Mouse (Mus musculus) embryonic facial prominence, embryonic 14.5 days (tissue): ENCODE data around the gene Rbsn. TPM values are rescaled to one million over a fixed set of nuclear protein-coding genes. Genes with fewer than 3 reads are reported as not detected.
A peak's percentile ranks its signal among the peaks of the same experiment; 100 is the strongest.

ENCODE experiments used
- ATAC-seq: fragments of 200-750 bp; cut with Nextera tagmentation; 2 replicates; pipeline ENCODE4 v1.8.0; 2017; ENCODE audit warnings: low read depth, moderate number of reproducible peaks, moderate TSS enrichment
- DNase-seq: peaks from one replicate; pipeline ENCODE4 v3.0.0-alpha.2; 2015; ENCODE audit warnings: low spot score
- H3K27ac ChIP-seq: fragments of 300-500 bp; sonication (generic); replicated peaks from 2 replicates; pipeline ENCODE4 v1.5.1; 2014; ENCODE audit warnings: low read depth, mild to moderate bottlenecking, low read length, moderate library complexity
- H3K27me3 ChIP-seq: fragments of 300-500 bp; sonication (generic); replicated peaks from 2 replicates; pipeline ENCODE4 v1.6.1; 2014; ENCODE audit warnings: low read length; ENCODE audit not compliant: control insufficient read depth, insufficient read depth
- H3K36me3 ChIP-seq: fragments of 300-500 bp; sonication (generic); 2 replicates; pipeline ENCODE4 v1.6.1; 2014; ENCODE audit warnings: low read length, mixed read lengths; ENCODE audit not compliant: control insufficient read depth, insufficient read depth
- H3K4me1 ChIP-seq: fragments of 300-500 bp; sonication (generic); 2 replicates; pipeline ENCODE4 v1.6.1; 2014; ENCODE audit warnings: antibody characterized with exemption, low read length; ENCODE audit not compliant: control insufficient read depth, insufficient read depth
- H3K4me2 ChIP-seq: fragments of 300-500 bp; sonication (generic); 2 replicates; pipeline ENCODE4 v1.6.1; 2014; ENCODE audit warnings: low read depth, mild to moderate bottlenecking, low read length, moderate library complexity, mixed read lengths
- H3K4me3 ChIP-seq: fragments of 300-500 bp; sonication (generic); 2 replicates; pipeline ENCODE4 v1.5.1; 2014; ENCODE audit warnings: low read depth, mild to moderate bottlenecking, low read length
- H3K9ac ChIP-seq: fragments of 300-500 bp; sonication (generic); 2 replicates; pipeline ENCODE4 v1.6.1; 2014; ENCODE audit warnings: low read depth, mild to moderate bottlenecking, low read length, moderate library complexity, mixed read lengths
- H3K9me3 ChIP-seq: fragments of 300-500 bp; sonication (generic); 2 replicates; pipeline ENCODE4 v1.6.1; 2016; ENCODE audit warnings: low read length; ENCODE audit not compliant: control insufficient read depth
- WGBS: fragments of 180-500 bp; shearing (Covaris S2); extraction: QIAGEN DNeasy Blood & Tissue Kit; methylation state at CpG from one replicate; pipeline ENCODE4 v1.1.7; 2014; 5-methylcytosine and 5-hydroxymethylcytosine counted together
- polyA plus RNA-seq: library from polyadenylated mRNA; unstranded; fragments of >200 nt; fragmentation: Nextera tagmentation; extraction: Ambion mirVana; gene quantifications from 2 replicates; pipeline ENCODE4 v1.2.1, GENCODE M21; 2014

Gene Rbsn
- polyA plus RNA-seq, 1 experiment from 2014 or later: 18.1 TPM

DNA sequence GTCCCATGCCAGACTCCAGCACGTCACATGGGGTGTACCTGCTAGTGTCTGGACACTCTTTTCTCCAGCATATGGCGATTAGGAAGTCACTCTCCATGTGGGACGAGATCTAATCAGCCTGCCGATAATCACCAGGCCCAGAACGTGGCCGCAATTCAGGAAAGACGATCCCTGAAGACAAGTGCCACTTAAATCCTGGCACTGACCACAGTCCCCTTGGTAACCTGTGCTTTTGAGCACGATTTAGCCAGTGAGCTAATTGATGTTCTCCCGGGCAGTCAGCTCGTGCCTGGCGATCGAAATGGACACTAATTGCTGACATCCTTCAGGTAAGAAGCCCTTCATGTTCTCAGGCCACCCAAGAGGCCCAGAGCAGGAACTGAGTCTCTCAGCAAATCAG lies 20.3 kb upstream of the Rbsn start:
- Histone ChIP-seq H3K27ac (no peak overlapping the region), H3K4me1 (no peaks in the 10 kb centered on the region), H3K9me3 (no peaks in the 10 kb centered on the region), H3K36me3 (no peaks in the 10 kb centered on the region), H3K27me3 (no peaks in the 10 kb centered on the region), H3K4me3 (no peak overlapping the region), H3K4me2 (no peak overlapping the region), H3K9ac (no peak overlapping the region)
- ATAC-seq (no peak), DNase-seq (no peak)
- 47% methylated on average over 12 of the region's 12 CpGs for WGBS

DNA sequence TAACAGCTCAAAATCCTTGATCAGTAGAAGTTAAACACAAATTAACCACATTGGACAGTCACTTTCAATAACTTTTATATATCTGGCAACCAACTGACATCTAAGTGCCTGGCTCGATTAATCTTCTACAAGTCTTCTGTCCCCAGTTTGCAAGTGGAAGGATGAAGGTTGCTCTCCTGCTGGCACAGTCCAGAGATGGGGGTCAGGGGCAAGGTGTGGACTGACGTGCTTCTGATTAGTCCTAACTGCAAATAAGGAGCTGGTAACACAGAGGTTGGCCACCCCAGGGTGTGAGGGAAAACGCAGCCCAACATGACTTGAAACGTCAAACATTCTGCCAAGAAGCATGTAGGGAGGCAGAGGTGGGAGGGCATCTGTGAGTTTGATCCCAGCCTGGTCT lies 17.0 kb upstream of the Rbsn start:
- 64% methylated on average over 4 of the region's 4 CpGs for WGBS
- no peaks in the 10 kb centered on the region for H3K27me3 ChIP-seq
- no peaks in the 10 kb centered on the region for H3K36me3 ChIP-seq
- H3K4me1 ChIP-seq: no peaks in the 10 kb centered on the region
- no peak overlapping the region for H3K9ac ChIP-seq
- DNase-seq: no peak
- H3K4me3 ChIP-seq: no peak overlapping the region
- no peak overlapping the region for H3K27ac ChIP-seq
- no peak overlapping the region for H3K4me2 ChIP-seq
- no peaks in the 10 kb centered on the region for H3K9me3 ChIP-seq
- ATAC-seq: no peak

DNA sequence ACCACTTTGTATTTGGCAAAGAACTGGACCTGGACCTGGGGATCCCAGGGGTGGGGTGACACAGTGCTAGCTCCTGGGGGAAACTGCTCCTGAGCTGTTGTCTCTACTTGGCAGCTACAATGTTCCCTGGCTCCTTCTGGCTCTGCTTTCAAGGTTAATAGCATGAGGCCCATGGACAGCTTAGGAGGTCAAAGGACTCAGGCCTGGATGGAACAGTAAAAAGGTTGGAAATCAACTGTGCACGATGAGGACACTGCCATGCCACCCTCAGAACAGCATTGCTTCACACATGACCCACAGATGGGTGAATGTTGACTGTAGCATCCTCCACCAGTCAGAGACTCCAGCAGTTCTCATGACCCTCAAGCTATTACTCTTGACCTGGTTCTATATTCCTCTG lies 16.6 kb upstream of the Rbsn start:
- no peak overlapping the region for H3K4me3 ChIP-seq
- H3K36me3 ChIP-seq: no peaks in the 10 kb centered on the region
- no peak for DNase-seq
- ATAC-seq: no peak
- WGBS: 59% methylated on average over 1 of the region's 1 CpGs
- H3K4me2 ChIP-seq: no peak overlapping the region
- no peak overlapping the region for H3K9ac ChIP-seq
- no peaks in the 10 kb centered on the region for H3K9me3 ChIP-seq
- no peak overlapping the region for H3K27ac ChIP-seq
- no peaks in the 10 kb centered on the region for H3K4me1 ChIP-seq
- no peaks in the 10 kb centered on the region for H3K27me3 ChIP-seq

DNA sequence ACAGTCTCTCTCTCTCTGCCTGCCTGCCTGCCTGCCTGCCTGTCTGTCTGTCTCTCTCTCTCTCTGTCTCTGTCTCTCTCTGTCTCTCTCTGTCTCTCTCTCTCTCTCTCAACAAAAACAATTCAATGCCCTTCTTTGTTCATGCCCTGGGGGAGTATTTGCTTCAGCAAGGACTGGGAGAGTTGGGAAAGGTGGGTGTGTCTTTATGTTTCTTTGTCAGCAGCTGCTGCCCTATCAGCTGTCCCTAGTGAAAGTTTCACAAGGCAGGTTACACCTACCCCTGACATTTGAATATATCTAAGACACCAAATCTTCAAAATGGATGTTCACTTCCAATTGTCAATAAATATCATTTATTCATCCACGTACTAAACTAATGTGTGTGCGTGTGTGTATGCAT lies 14.9 kb upstream of the Rbsn start:
- WGBS: 84% methylated on average over 2 of the region's 2 CpGs

DNA sequence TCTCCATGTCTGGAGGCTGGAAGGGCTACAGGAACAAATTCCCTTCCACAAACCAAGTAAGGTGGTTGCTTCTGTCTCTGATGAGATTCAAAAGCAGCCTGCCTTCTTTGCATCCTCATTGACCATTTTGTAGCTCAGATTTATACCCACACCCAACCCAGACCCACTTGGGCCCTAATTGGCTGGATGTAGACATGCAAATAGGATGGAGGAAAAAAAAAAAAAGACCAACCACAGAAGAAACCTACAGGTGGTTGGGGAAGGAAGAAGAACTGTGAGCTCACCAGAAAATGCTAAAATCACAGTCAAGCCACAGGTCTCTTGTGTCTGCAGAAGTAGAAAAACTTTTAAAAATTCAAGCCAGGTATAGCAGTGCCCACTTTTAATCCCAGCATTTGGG lies 14.4 kb upstream of the Rbsn start:
- H3K27ac ChIP-seq: no peak overlapping the region
- H3K36me3 ChIP-seq: no peaks in the 10 kb centered on the region
- DNase-seq (no peak), ATAC-seq (no peak)
- no peaks in the 10 kb centered on the region for H3K9me3 ChIP-seq
- H3K4me3 ChIP-seq: no peak overlapping the region
- H3K4me2 ChIP-seq: no peak overlapping the region
- H3K27me3 ChIP-seq: no peaks in the 10 kb centered on the region
- H3K9ac ChIP-seq: no peak overlapping the region
- H3K4me1 ChIP-seq: no peaks in the 10 kb centered on the region

More for the DNA sequence above, 14.9 kb upstream of the Rbsn start:
- no peaks in the 10 kb centered on the region for H3K4me1 ChIP-seq
- H3K36me3 ChIP-seq: no peaks in the 10 kb centered on the region
- H3K9me3 ChIP-seq: no peaks in the 10 kb centered on the region
- H3K4me3 ChIP-seq: no peak overlapping the region
- H3K27ac ChIP-seq: no peak overlapping the region
- ATAC-seq (no peak), DNase-seq (no peak)
- no peak overlapping the region for H3K9ac ChIP-seq
- H3K4me2 ChIP-seq: no peak overlapping the region
- no peaks in the 10 kb centered on the region for H3K27me3 ChIP-seq

DNA sequence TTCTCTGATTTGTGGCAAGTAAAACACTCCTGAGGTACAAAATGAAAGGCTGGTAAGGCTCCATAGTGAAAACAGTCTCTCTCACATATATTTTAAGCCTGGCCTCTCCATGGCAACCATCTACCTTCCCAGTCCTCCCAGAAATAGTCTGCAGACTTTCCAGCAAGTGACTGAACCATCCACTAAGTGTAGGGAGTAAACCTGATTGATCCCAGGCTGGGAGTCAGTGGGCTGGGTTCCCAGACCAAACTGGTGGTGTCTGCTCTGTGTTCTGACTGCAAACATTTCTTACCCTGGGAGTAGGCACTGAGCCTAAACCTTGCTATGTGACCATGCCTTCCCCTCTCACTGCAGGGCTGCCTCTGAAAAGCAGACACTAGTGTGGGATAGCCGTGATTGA lies 10.3 kb upstream of the Rbsn start:
- H3K27ac ChIP-seq: no peak overlapping the region
- no peaks in the 10 kb centered on the region for H3K36me3 ChIP-seq
- ATAC-seq (no peak; the same call in 1 of the 2 replicates), DNase-seq (peak; percentile 17)
- no peaks in the 10 kb centered on the region for H3K4me1 ChIP-seq
- no peak overlapping the region for H3K9ac ChIP-seq
- WGBS: 74% methylated on average over 1 of the region's 1 CpGs
- H3K9me3 ChIP-seq: no peaks in the 10 kb centered on the region
- no peaks in the 10 kb centered on the region for H3K27me3 ChIP-seq
- H3K4me3 ChIP-seq: no peak overlapping the region
- H3K4me2 ChIP-seq: no peak overlapping the region

DNA sequence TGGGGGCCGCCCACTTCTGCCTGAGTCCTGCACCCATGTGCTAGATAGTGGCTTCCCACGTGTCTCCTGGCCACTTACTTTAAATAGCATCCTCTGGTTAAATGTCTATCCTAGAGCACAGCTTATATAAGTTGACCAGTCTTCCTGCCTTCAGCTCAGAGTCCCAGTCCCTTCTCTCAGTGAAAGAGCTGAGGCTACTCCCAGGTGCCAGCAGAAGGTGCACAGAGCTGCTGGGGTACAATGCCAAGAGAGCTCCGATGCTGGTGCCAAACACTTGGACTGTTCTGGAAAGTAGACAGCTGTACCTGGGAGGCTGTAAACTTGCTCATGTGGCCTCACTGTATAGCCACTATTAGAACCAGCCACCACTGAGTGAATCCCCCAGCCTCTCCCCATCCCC lies 7.3 kb upstream of the Rbsn start:
- Histone ChIP-seq H3K4me3 (no peak overlapping the region), H3K27ac (no peak overlapping the region), H3K4me2 (no peak overlapping the region), H3K9ac (no peak overlapping the region), H3K4me1 (no peaks in the 10 kb centered on the region), H3K9me3 (no peaks in the 10 kb centered on the region), H3K36me3 (no peaks in the 10 kb centered on the region), H3K27me3 (no peaks in the 10 kb centered on the region)
- WGBS: 79% methylated on average over 3 of the region's 3 CpGs
- DNase-seq (no peak), ATAC-seq (no peak)

DNA sequence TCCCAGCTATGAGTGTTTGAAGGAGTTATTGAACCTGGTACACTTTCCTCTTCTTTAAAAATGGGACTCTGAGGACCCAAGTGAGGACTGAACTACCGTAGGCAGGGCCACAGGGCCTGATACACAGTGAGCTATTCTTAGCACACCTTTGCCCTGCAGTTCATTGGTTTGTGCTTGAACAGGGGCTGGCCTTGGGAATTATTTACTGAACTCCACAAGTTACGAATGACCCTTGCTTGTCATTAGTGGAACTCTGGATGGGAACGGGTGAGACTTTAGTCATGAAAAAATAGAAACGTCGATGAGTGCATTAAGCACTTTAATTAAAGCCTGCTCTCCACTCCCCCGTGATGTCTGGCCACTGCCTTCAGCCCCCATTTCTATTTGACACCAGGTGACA lies 6.9 kb upstream of the Rbsn start:
- H3K4me2 ChIP-seq: no peak overlapping the region
- no peak overlapping the region for H3K27ac ChIP-seq
- no peaks in the 10 kb centered on the region for H3K4me1 ChIP-seq
- H3K36me3 ChIP-seq: no peaks in the 10 kb centered on the region
- WGBS: 77% methylated on average over 6 of the region's 6 CpGs
- no peak overlapping the region for H3K9ac ChIP-seq
- no peaks in the 10 kb centered on the region for H3K9me3 ChIP-seq
- H3K27me3 ChIP-seq: no peaks in the 10 kb centered on the region
- no peak overlapping the region for H3K4me3 ChIP-seq
- ATAC-seq (no peak), DNase-seq (no peak)

DNA sequence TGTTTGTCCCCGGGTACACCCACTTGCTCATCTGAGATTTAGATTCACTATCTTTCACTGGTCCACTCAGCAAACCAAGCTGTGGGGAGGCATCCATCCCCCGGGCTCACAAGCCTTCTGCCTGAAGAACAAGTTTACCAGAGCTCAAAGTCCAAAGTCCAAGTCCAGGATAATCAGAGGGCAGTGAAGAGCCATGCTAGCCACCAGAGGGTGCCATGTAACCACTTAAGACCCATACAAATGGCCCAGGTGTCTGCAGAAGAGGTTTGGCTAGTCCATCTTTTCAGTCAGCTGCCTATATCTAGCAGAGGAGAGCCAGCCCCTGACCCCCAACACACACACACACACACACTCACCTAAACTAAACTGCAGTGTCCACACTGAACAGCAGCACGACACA lies 4.7 kb upstream of the Rbsn start:
- DNase-seq (peak; percentile 31), ATAC-seq (no peak)
- no peak overlapping the region for H3K27ac ChIP-seq
- no peak overlapping the region for H3K4me2 ChIP-seq
- 45% methylated on average over 3 of the region's 3 CpGs for WGBS
- no peak overlapping the region for H3K4me3 ChIP-seq
- H3K9ac ChIP-seq: no peak overlapping the region
- no peaks in the 10 kb centered on the region for H3K36me3 ChIP-seq
- H3K4me1 ChIP-seq: no peaks in the 10 kb centered on the region
- H3K9me3 ChIP-seq: no peaks in the 10 kb centered on the region
- H3K27me3 ChIP-seq: no peaks in the 10 kb centered on the region
